Mouse (Mus musculus) forebrain, embryonic 10.5 days (tissue): ENCODE measurements at regions not wholly inside any gene's neighbourhood (a gene's known extent, or its start where the extent isn't known, plus 50 kb on each side); places are given as distances from the start of the nearest gene placed in this dataset.

Source experiments
- DNase-seq: peaks from one replicate; pipeline ENCODE4 v3.0.0-alpha.2; 2017; ENCODE audit warnings: low spot score; ENCODE audit errors: extremely low spot score
- H3K27ac ChIP-seq: fragments of 300-500 bp; sonication (generic); 2 replicates; pipeline ENCODE4 v1.5.1; 2016; ENCODE audit warnings: mild to moderate bottlenecking
- H3K27me3 ChIP-seq: fragments of 300-500 bp; sonication (generic); 2 replicates; pipeline ENCODE4 v1.6.1; 2016; ENCODE audit warnings: mild to moderate bottlenecking; ENCODE audit not compliant: poor library complexity, severe bottlenecking
- H3K36me3 ChIP-seq: fragments of 300-500 bp; sonication (generic); replicated peaks from 2 replicates; pipeline ENCODE4 v1.6.1; 2016; ENCODE audit warnings: mild to moderate bottlenecking, moderate library complexity
- H3K4me1 ChIP-seq: fragments of 300-500 bp; sonication (generic); 2 replicates; pipeline ENCODE4 v1.6.1; 2016
- H3K4me3 ChIP-seq: fragments of 300-500 bp; sonication (generic); 2 replicates; pipeline ENCODE4 v1.5.1; 2016; ENCODE audit warnings: mild to moderate bottlenecking, moderate library complexity
- H3K9me3 ChIP-seq: fragments of 300-500 bp; sonication (generic); 2 replicates; pipeline ENCODE4 v1.6.1; 2016; ENCODE audit warnings: mild to moderate bottlenecking, moderate library complexity
- WGBS: fragments of 180-500 bp; shearing (Covaris S2); methylation state at CpG from one replicate; pipeline ENCODE4 v1.1.7; 2016; 5-methylcytosine and 5-hydroxymethylcytosine counted together

- 80% methylated on average over 2 of the region's 2 CpGs for WGBS
- no peaks in the 10 kb centered on the region for H3K36me3 ChIP-seq
- no peak overlapping the region for H3K4me3 ChIP-seq
- DNase-seq = no peak
- no peaks in the 10 kb centered on the region for H3K27me3 ChIP-seq
- H3K4me1 ChIP-seq = no peaks in the 10 kb centered on the region
- H3K9me3 ChIP-seq = no peaks in the 10 kb centered on the region
- no peak overlapping the region for H3K27ac ChIP-seq
Observed at GRCm38 (mm10) chr3:147852830-147853229, 1000.7 kb downstream of the Ttll7 start.

- H3K4me3 ChIP-seq = no peak overlapping the region
- no peaks in the 10 kb centered on the region for H3K9me3 ChIP-seq
- 88% methylated on average over 3 of the region's 3 CpGs for WGBS
- no peak for DNase-seq
- no peaks in the 10 kb centered on the region for H3K36me3 ChIP-seq
- no peak overlapping the region for H3K27ac ChIP-seq
- H3K27me3 ChIP-seq = no peaks in the 10 kb centered on the region
- H3K4me1 ChIP-seq = no peaks in the 10 kb centered on the region
Observed at GRCm38 (mm10) chr3:147841357-147841756, 989.2 kb downstream of the Ttll7 start.

GRCm38 (mm10) chr3:147838816-147839215, 986.6 kb downstream of the Ttll7 start:
- no peak for DNase-seq
- Histone ChIP-seq H3K9me3 (no peaks in the 10 kb centered on the region), H3K4me3 (no peak overlapping the region), H3K27ac (no peak overlapping the region), H3K36me3 (no peaks in the 10 kb centered on the region), H3K27me3 (no peaks in the 10 kb centered on the region), H3K4me1 (peaks cover 6% of the 10 kb centered on the region; the same call in 1 of the 2 replicates)
- WGBS = 88% methylated on average over 4 of the region's 4 CpGs

- no peak for DNase-seq
- peaks cover 6% of the 10 kb centered on the region; the same call in 1 of the 2 replicates for H3K4me1 ChIP-seq
- H3K27me3 ChIP-seq = no peaks in the 10 kb centered on the region
- no peaks in the 10 kb centered on the region for H3K9me3 ChIP-seq
- H3K36me3 ChIP-seq = no peaks in the 10 kb centered on the region
- H3K27ac ChIP-seq = no peak overlapping the region
- H3K4me3 ChIP-seq = no peak overlapping the region
- WGBS = 65% methylated on average over 2 of the region's 2 CpGs
Observed at GRCm38 (mm10) chr3:147835716-147836115, 983.5 kb downstream of the Ttll7 start.

GRCm38 (mm10) chr3:147825337-147825736, 973.2 kb downstream of the Ttll7 start:
- Histone ChIP-seq H3K9me3 (no peaks in the 10 kb centered on the region), H3K27me3 (no peaks in the 10 kb centered on the region), H3K27ac (no peak overlapping the region), H3K4me3 (no peak overlapping the region), H3K4me1 (no peaks in the 10 kb centered on the region), H3K36me3 (no peaks in the 10 kb centered on the region)
- DNase-seq = no peak
- WGBS = 73% methylated on average over 1 of the region's 1 CpGs

- Histone ChIP-seq H3K9me3 (no peaks in the 10 kb centered on the region), H3K27ac (no peak overlapping the region)
Observed at GRCm38 (mm10) chr3:147824451-147824850, 972.3 kb downstream of the Ttll7 start.

GRCm38 (mm10) chr3:147814080-147814650, 962.0 kb downstream of the Ttll7 start:
- Histone ChIP-seq H3K4me1 (no peaks in the 10 kb centered on the region), H3K9me3 (no peaks in the 10 kb centered on the region), H3K27ac (no peak overlapping the region), H3K4me3 (no peak overlapping the region), H3K27me3 (no peaks in the 10 kb centered on the region), H3K36me3 (no peaks in the 10 kb centered on the region)
- no peak for DNase-seq

More at GRCm38 (mm10) chr3:147824451-147824850, 972.3 kb downstream of the Ttll7 start:
- Histone ChIP-seq H3K27me3 (no peaks in the 10 kb centered on the region), H3K4me1 (no peaks in the 10 kb centered on the region), H3K4me3 (no peak overlapping the region), H3K36me3 (no peaks in the 10 kb centered on the region)
- DNase-seq = no peak

- WGBS = 87% methylated on average over 4 of the region's 4 CpGs
- no peak for DNase-seq
- H3K27ac ChIP-seq = no peak overlapping the region
- H3K36me3 ChIP-seq = no peaks in the 10 kb centered on the region
- H3K4me3 ChIP-seq = no peak overlapping the region
- H3K27me3 ChIP-seq = no peaks in the 10 kb centered on the region
- H3K4me1 ChIP-seq = peaks cover 2% of the 10 kb centered on the region; the same call in 1 of the 2 replicates
- H3K9me3 ChIP-seq = no peaks in the 10 kb centered on the region
Observed at GRCm38 (mm10) chr3:147802546-147802945, 950.4 kb downstream of the Ttll7 start.

GRCm38 (mm10) chr3:147796524-147796923, 944.4 kb downstream of the Ttll7 start:
- WGBS = 92% methylated on average over 8 of the region's 8 CpGs
- Histone ChIP-seq H3K4me3 (no peak overlapping the region), H3K9me3 (no peaks in the 10 kb centered on the region), H3K27ac (no peak overlapping the region), H3K4me1 (no peaks in the 10 kb centered on the region), H3K27me3 (no peaks in the 10 kb centered on the region), H3K36me3 (no peaks in the 10 kb centered on the region)
- DNase-seq = no peak

- no peak for DNase-seq
- Histone ChIP-seq H3K4me3 (no peak overlapping the region), H3K9me3 (no peaks in the 10 kb centered on the region), H3K36me3 (no peaks in the 10 kb centered on the region), H3K4me1 (no peaks in the 10 kb centered on the region), H3K27ac (no peak overlapping the region), H3K27me3 (no peaks in the 10 kb centered on the region)
Observed at GRCm38 (mm10) chr3:147795116-147795515, 942.9 kb downstream of the Ttll7 start.

GRCm38 (mm10) chr3:147786555-147786954, 934.4 kb downstream of the Ttll7 start:
- Histone ChIP-seq H3K4me3 (no peak overlapping the region), H3K9me3 (no peaks in the 10 kb centered on the region), H3K4me1 (0 out of 2 replicates have a peak, but pooled peaks cover 3% of the 10 kb centered on the region), H3K36me3 (no peaks in the 10 kb centered on the region), H3K27ac (no peak overlapping the region), H3K27me3 (no peaks in the 10 kb centered on the region)
- 88% methylated on average over 2 of the region's 2 CpGs for WGBS
- DNase-seq = no peak

GRCm38 (mm10) chr3:147750842-147751191, 898.6 kb downstream of the Ttll7 start:
- 92% methylated on average over 1 of the region's 1 CpGs for WGBS
- Histone ChIP-seq H3K4me1 (peaks cover 24% of the 10 kb centered on the region), H3K27ac (peak overlapping the region; percentile 74), H3K4me3 (no peak overlapping the region), H3K27me3 (no peaks in the 10 kb centered on the region), H3K36me3 (no peaks in the 10 kb centered on the region), H3K9me3 (no peaks in the 10 kb centered on the region)
- no peak for DNase-seq

GRCm38 (mm10) chr3:147749939-147750841, 898.0 kb downstream of the Ttll7 start:
- 45% methylated on average over 12 of the region's 12 CpGs for WGBS
- Histone ChIP-seq H3K27ac (peak overlapping the region; percentile 74), H3K27me3 (no peaks in the 10 kb centered on the region), H3K4me1 (peaks cover 24% of the 10 kb centered on the region), H3K4me3 (no peak overlapping the region), H3K36me3 (no peaks in the 10 kb centered on the region), H3K9me3 (no peaks in the 10 kb centered on the region)
- DNase-seq = no peak
